Mouse (Mus musculus) olfactory bulb, adult 2 months (tissue): Measurements from ENCODE around the gene Cnot6. TPM values are rescaled to one million over a fixed set of nuclear protein-coding genes. Genes with fewer than 3 reads are reported as not detected.

Experiments
- H3K27ac ChIP-seq: fragments of 200-500 bp; 2 replicates; pipeline ENCODE4 v1.5.1; 2012; ENCODE audit warnings: low read depth, low read length; ENCODE audit not compliant: insufficient read depth
- H3K4me1 ChIP-seq: fragments of 200-500 bp; 2 replicates; pipeline ENCODE4 v1.6.1; 2012; ENCODE audit warnings: low read length; ENCODE audit not compliant: control insufficient read depth, insufficient read depth
- H3K4me3 ChIP-seq: fragments of 200-500 bp; 2 replicates; pipeline ENCODE4 v1.5.1; 2012; ENCODE audit warnings: mild to moderate bottlenecking, low read depth, low read length, moderate library complexity; ENCODE audit not compliant: insufficient read depth
- CTCF ChIP-seq: fragments of 200-500 bp; IDR thresholded peaks from 2 replicates; pipeline ENCODE4 v1.5.1; 2012; ENCODE audit warnings: low read depth, mild to moderate bottlenecking, low read length, moderate library complexity; ENCODE audit not compliant: insufficient read depth
- POLR2A ChIP-seq: fragments of 200-500 bp; IDR thresholded peaks from 2 replicates; pipeline ENCODE4 v1.6.1; 2012; ENCODE audit warnings: mild to moderate bottlenecking, low read depth, low read length, moderate library complexity; ENCODE audit not compliant: insufficient read depth
- WGBS: fragments of 180-500 bp; shearing (Covaris S2); methylation state at CpG from one replicate; pipeline ENCODE4 v1.1.7; 2018; 5-methylcytosine and 5-hydroxymethylcytosine counted together
- polyA plus RNA-seq: library from polyadenylated mRNA; stranded (reverse); fragments of >200 nt; gene quantifications from 2 replicates; pipeline ENCODE4 v1.2.4, GENCODE M21; 2012; ENCODE audit warnings: low replicate concordance; ENCODE audit not compliant: missing spikeins, insufficient read depth, insufficient read length

The Cnot6 gene
- polyA plus RNA-seq, 1 experiment: 186 TPM

DNA sequence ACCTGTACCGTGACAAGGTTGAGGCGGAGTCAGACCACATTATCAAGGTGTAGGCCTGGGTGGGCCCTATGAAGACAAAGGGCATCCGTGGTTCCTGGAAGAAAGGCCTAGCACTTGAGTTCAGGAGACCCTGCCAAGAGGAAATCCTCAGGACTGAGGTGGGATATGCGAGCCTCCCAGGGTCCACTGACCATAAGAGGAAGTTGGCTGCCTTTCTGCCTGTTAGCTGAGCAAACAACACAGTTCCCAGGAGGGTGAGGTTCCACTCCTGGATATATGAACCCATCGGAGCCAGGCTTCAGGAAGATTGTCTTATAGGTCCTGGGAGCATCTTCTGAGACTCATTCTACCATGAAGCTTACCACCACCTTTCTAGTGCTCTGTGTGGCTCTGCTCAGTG, 49.2 kb downstream of the Cnot6 start, which contains the start of gene Scgb3a1:
Scgb3a1 (plus strand) TSS at position 301 of the 400 bp plus-strand sequence.
- Histone ChIP-seq H3K4me1 (no peaks in the 10 kb centered on the region), H3K4me3 (no peak within 1 kb of the TSS), H3K27ac (no peak within 1 kb of the TSS)
- 85% methylated on average over 5 of the region's 5 CpGs for WGBS
- TF ChIP-seq CTCF: no peak
- no peak for TF ChIP-seq POLR2A

GRCm38 (mm10) chr11:49662292-49662780, 50.2 kb downstream of the Cnot6 start:
- no peaks in the 10 kb centered on the region for H3K4me1 ChIP-seq
- WGBS: 50% methylated on average over 15 of the region's 15 CpGs
- no peak overlapping the region for H3K4me3 ChIP-seq
- TF ChIP-seq POLR2A: no peak
- no peak for TF ChIP-seq CTCF
- no peak overlapping the region for H3K27ac ChIP-seq

GRCm38 (mm10) chr11:49659470-49659799, 53.1 kb downstream of the Cnot6 start:
- no peak for TF ChIP-seq CTCF
- no peak overlapping the region for H3K4me3 ChIP-seq
- H3K27ac ChIP-seq: no peak overlapping the region
- H3K4me1 ChIP-seq: no peaks in the 10 kb centered on the region
- WGBS: 73% methylated on average over 7 of the region's 7 CpGs

- H3K27ac ChIP-seq: peak overlapping the region; percentile 30; the same call in 1 of the 2 replicates
These were observed 53.6 kb downstream of the Cnot6 start for GRCm38 (mm10) chr11:49658791-49659469.

GRCm38 (mm10) chr11:49658065-49658464, 54.5 kb downstream of the Cnot6 start:
- Histone ChIP-seq H3K27ac (no peak overlapping the region), H3K4me3 (no peak overlapping the region), H3K4me1 (peaks cover 2% of the 10 kb centered on the region)
- TF ChIP-seq CTCF (no peak), POLR2A (no peak)
- 86% methylated on average over 4 of the region's 4 CpGs for WGBS

More at GRCm38 (mm10) chr11:49658791-49659469, 53.6 kb downstream of the Cnot6 start:
- H3K4me3 ChIP-seq: no peak overlapping the region
- TF ChIP-seq POLR2A: no peak
- TF ChIP-seq CTCF: no peak
- H3K4me1 ChIP-seq: no peaks in the 10 kb centered on the region
- 76% methylated on average over 10 of the region's 10 CpGs for WGBS

- H3K27ac ChIP-seq: no peak overlapping the region
- H3K4me3 ChIP-seq: no peak overlapping the region
- no peak for TF ChIP-seq POLR2A
- TF ChIP-seq CTCF: no peak
- peaks cover 20% of the 10 kb centered on the region for H3K4me1 ChIP-seq
These were observed 57.0 kb downstream of the Cnot6 start for GRCm38 (mm10) chr11:49655501-49655900.

DNA sequence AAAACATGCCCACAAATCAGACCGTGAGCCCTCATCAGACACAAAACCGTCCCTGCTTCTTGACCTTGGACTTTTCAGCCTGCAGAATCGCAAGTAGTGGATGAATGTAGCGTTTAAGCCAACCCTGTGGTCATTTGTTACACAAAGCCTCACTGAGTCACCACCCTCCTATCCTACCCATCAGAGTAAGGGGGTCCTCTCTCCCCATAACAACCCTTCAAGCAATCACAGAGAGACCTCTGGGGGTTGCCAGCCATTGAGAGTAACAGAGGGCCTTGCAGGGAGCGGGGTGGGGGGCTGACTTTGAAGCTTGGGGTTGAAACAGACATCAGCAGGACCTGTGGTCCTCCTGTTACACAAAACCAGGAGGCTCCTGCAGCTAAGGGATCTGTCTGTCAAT, 57.9 kb downstream of the Cnot6 start:
- Histone ChIP-seq H3K4me3 (no peak overlapping the region), H3K4me1 (peaks cover 21% of the 10 kb centered on the region), H3K27ac (no peak overlapping the region)
- 96% methylated on average over 5 of the region's 5 CpGs for WGBS
- TF ChIP-seq POLR2A: no peak
- no peak for TF ChIP-seq CTCF

- no peak overlapping the region for H3K4me3 ChIP-seq
- 38% methylated on average over 11 of the region's 11 CpGs for WGBS
- peaks cover 21% of the 10 kb centered on the region for H3K4me1 ChIP-seq
- no peak overlapping the region for H3K27ac ChIP-seq
- TF ChIP-seq POLR2A (no peak), CTCF (no peak)
These were observed 59.5 kb downstream of the Cnot6 start for GRCm38 (mm10) chr11:49653079-49653408.

DNA sequence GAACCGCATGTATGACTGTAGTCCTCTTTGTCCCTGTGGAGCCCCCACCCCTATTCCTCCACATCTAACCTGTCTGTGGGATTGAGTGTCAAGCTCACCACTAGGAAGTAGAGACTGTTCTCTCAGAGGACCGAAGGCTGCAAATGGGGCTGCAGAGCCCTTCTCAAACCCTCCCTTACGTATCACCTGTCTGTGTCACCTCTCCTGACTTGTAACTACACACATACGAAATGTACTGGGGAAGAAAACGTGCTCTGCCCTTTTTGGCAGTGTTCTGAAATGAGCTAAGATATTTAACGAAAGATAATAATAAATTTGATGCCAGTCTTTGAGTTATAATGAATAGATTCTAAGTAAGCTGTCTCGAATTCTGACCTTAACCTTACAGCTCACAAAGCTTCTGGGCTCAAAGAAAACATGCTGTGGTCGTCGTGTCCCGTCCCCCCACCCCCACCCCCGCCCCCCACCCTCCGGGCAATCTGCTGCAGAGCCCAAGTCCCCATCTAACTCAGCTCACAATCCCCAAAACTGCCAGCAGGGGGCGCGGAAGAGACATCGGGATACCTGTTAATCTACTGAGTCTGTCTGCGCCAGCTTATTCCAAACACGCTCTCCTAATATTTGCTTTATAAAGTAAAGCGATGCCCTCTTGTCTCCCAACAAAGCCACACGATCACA, 60.0 kb downstream of the Cnot6 start:
- no peak overlapping the region for H3K27ac ChIP-seq
- peaks cover 21% of the 10 kb centered on the region for H3K4me1 ChIP-seq
- 17% methylated on average over 19 of the region's 19 CpGs for WGBS
- TF ChIP-seq CTCF (no peak), POLR2A (no peak)
- no peak overlapping the region for H3K4me3 ChIP-seq

GRCm38 (mm10) chr11:49651762-49652322, 60.7 kb downstream of the Cnot6 start:
- peaks cover 21% of the 10 kb centered on the region for H3K4me1 ChIP-seq
- TF ChIP-seq POLR2A (no peak), CTCF (no peak)
- no peak overlapping the region for H3K27ac ChIP-seq
- no peak overlapping the region for H3K4me3 ChIP-seq
- WGBS: 71% methylated on average over 10 of the region's 10 CpGs
